Mouse (Mus musculus): ENCODE measurements around the gene Gak. TPM values are rescaled to one million over a fixed set of nuclear protein-coding genes. Genes with fewer than 3 reads are reported as not detected.

The Gak gene
- polyA plus RNA-seq, 1 experiment from 2014 or later: 47.2 TPM

GRCm38 (mm10) chr5:108567104-108567503 is 62.5 kb downstream of the Gak start:
- WGBS: 98% methylated on average over 2 of the region's 2 CpGs

GRCm38 (mm10) chr5:108566523-108566922 is 63.0 kb downstream of the Gak start:
- H3K9ac ChIP-seq: no peak overlapping the region
- DNase-seq (ENCODE audit: low spot score): no peak
- H3K36me3 ChIP-seq (replicated peaks; ENCODE audit: control insufficient read depth, insufficient read depth): peaks cover 52% of the 10 kb centered on the region
- WGBS: 95% methylated on average over 4 of the region's 4 CpGs
- H3K4me2 ChIP-seq (replicated peaks): no peak overlapping the region
- H3K9me3 ChIP-seq (ENCODE audit: control insufficient read depth, low read length): no peaks in the 10 kb centered on the region
- H3K4me3 ChIP-seq (replicated peaks; ENCODE audit: low read length): no peak overlapping the region
- no peak for ATAC-seq (ENCODE audit: low FRiP score)
- H3K27ac ChIP-seq: no peak overlapping the region
- H3K27me3 ChIP-seq (ENCODE audit: control insufficient read depth, insufficient read depth, low read length): no peaks in the 10 kb centered on the region
- H3K4me1 ChIP-seq (replicated peaks; ENCODE audit: control insufficient read depth, insufficient read depth, low read length): no peaks in the 10 kb centered on the region

More at GRCm38 (mm10) chr5:108567104-108567503, 62.5 kb downstream of the Gak start:
- Histone ChIP-seq H3K27ac (no peak overlapping the region), H3K9ac (no peak overlapping the region), H3K4me2 (replicated peaks) (no peak overlapping the region), H3K4me3 (replicated peaks; ENCODE audit: low read length) (no peak overlapping the region), H3K27me3 (ENCODE audit: control insufficient read depth, insufficient read depth, low read length) (no peaks in the 10 kb centered on the region), H3K9me3 (ENCODE audit: control insufficient read depth, low read length) (no peaks in the 10 kb centered on the region), H3K4me1 (replicated peaks; ENCODE audit: control insufficient read depth, insufficient read depth, low read length) (no peaks in the 10 kb centered on the region), H3K36me3 (replicated peaks; ENCODE audit: control insufficient read depth, insufficient read depth) (peaks cover 57% of the 10 kb centered on the region)
- DNase-seq (ENCODE audit: low spot score) (no peak), ATAC-seq (ENCODE audit: low FRiP score) (no peak)

GRCm38 (mm10) chr5:108565381-108565780 is 64.2 kb downstream of the Gak start:
- no peak for DNase-seq (ENCODE audit: low spot score)
- Histone ChIP-seq H3K36me3 (replicated peaks; ENCODE audit: control insufficient read depth, insufficient read depth) (peaks cover 40% of the 10 kb centered on the region), H3K4me1 (replicated peaks; ENCODE audit: control insufficient read depth, insufficient read depth, low read length) (no peaks in the 10 kb centered on the region), H3K9ac (no peak overlapping the region), H3K4me3 (replicated peaks; ENCODE audit: low read length) (no peak overlapping the region), H3K27me3 (ENCODE audit: control insufficient read depth, insufficient read depth, low read length) (no peaks in the 10 kb centered on the region), H3K4me2 (replicated peaks) (no peak overlapping the region), H3K9me3 (ENCODE audit: control insufficient read depth, low read length) (no peaks in the 10 kb centered on the region), H3K27ac (no peak overlapping the region)
- WGBS: 93% methylated on average over 2 of the region's 2 CpGs
- no peak for ATAC-seq (ENCODE audit: low FRiP score)

GRCm38 (mm10) chr5:108564346-108564745 is 65.2 kb downstream of the Gak start:
- no peaks in the 10 kb centered on the region for H3K9me3 ChIP-seq (ENCODE audit: control insufficient read depth, low read length)
- peaks cover 30% of the 10 kb centered on the region for H3K36me3 ChIP-seq (replicated peaks; ENCODE audit: control insufficient read depth, insufficient read depth)
- no peak overlapping the region for H3K4me3 ChIP-seq (replicated peaks; ENCODE audit: low read length)
- H3K9ac ChIP-seq: no peak overlapping the region
- no peaks in the 10 kb centered on the region for H3K27me3 ChIP-seq (ENCODE audit: control insufficient read depth, insufficient read depth, low read length)
- 87% methylated on average over 3 of the region's 3 CpGs for WGBS
- ATAC-seq (ENCODE audit: low FRiP score) (no peak), DNase-seq (ENCODE audit: low spot score) (no peak)
- H3K4me1 ChIP-seq (replicated peaks; ENCODE audit: control insufficient read depth, insufficient read depth, low read length): no peaks in the 10 kb centered on the region
- H3K4me2 ChIP-seq (replicated peaks): no peak overlapping the region
- no peak overlapping the region for H3K27ac ChIP-seq

DNA sequence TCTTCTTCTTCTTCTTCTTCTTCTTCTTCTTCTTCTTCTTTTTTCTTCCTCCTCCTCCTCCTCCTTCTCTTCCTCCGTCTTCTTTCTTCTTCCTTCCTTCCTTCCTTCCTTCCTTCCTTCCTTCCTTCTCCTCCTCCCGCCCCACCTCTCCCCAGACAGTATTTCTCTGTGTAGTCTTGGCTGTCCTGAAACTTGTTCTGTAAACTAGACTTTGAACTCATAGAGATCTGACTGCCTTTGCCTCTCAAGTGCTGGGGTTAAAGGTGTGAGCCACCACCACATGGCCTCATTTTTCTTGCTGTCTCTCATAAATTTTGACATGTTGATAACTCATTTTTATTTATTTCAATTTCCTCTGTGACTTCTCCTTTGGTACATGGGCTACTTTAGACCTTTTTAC is 67.1 kb downstream of the Gak start:
- H3K27ac ChIP-seq: no peak overlapping the region
- DNase-seq (ENCODE audit: low spot score): no peak
- H3K4me3 ChIP-seq (replicated peaks; ENCODE audit: low read length): no peak overlapping the region
- no peaks in the 10 kb centered on the region for H3K4me1 ChIP-seq (replicated peaks; ENCODE audit: control insufficient read depth, insufficient read depth, low read length)
- H3K9ac ChIP-seq: no peak overlapping the region
- ATAC-seq (ENCODE audit: low FRiP score): no peak
- peaks cover 11% of the 10 kb centered on the region for H3K36me3 ChIP-seq (replicated peaks; ENCODE audit: control insufficient read depth, insufficient read depth)
- no peaks in the 10 kb centered on the region for H3K9me3 ChIP-seq (ENCODE audit: control insufficient read depth, low read length)
- H3K4me2 ChIP-seq (replicated peaks): no peak overlapping the region
- H3K27me3 ChIP-seq (ENCODE audit: control insufficient read depth, insufficient read depth, low read length): no peaks in the 10 kb centered on the region
- WGBS: 93% methylated on average over 2 of the region's 2 CpGs

- WGBS: 80% methylated on average over 4 of the region's 4 CpGs
- H3K36me3 ChIP-seq (replicated peaks; ENCODE audit: control insufficient read depth, insufficient read depth): no peaks in the 10 kb centered on the region
- H3K27ac ChIP-seq: no peak overlapping the region
- no peaks in the 10 kb centered on the region for H3K4me1 ChIP-seq (replicated peaks; ENCODE audit: control insufficient read depth, insufficient read depth, low read length)
- H3K27me3 ChIP-seq (ENCODE audit: control insufficient read depth, insufficient read depth, low read length): no peaks in the 10 kb centered on the region
- no peak for DNase-seq (ENCODE audit: low spot score)
- H3K4me3 ChIP-seq (replicated peaks; ENCODE audit: low read length): no peak overlapping the region
- H3K9ac ChIP-seq: no peak overlapping the region
- ATAC-seq (ENCODE audit: low FRiP score): no peak
- no peak overlapping the region for H3K4me2 ChIP-seq (replicated peaks)
- no peaks in the 10 kb centered on the region for H3K9me3 ChIP-seq (ENCODE audit: control insufficient read depth, low read length)
These were observed 72.6 kb downstream of the Gak start for GRCm38 (mm10) chr5:108556986-108557385.

DNA sequence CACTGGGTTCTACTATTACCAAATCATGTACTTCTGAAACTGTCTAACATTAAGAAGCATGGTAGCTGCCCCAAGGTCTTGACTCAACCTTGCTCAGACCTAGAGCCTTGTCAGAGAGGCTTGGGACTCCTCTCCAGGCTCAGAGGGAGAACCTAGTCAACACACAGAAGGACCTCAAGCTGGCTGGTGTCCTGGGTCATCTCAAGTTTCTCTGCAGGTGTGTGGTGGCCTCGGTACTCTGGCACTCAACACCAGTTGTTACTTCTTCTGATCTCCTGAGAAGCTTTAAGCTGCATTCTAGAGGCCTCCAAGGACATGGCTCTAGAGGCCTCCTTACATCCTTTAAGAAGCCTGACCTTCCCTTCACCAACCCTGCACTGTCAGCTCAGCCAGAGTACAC is 75.5 kb downstream of the Gak start:
- H3K4me3 ChIP-seq (replicated peaks; ENCODE audit: low read length): no peak overlapping the region
- no peak overlapping the region for H3K9ac ChIP-seq
- H3K9me3 ChIP-seq (ENCODE audit: control insufficient read depth, low read length): no peaks in the 10 kb centered on the region
- peaks cover 4% of the 10 kb centered on the region; the same call in 1 of the 2 replicates for H3K4me1 ChIP-seq (replicated peaks; ENCODE audit: control insufficient read depth, insufficient read depth, low read length)
- H3K36me3 ChIP-seq (replicated peaks; ENCODE audit: control insufficient read depth, insufficient read depth): no peaks in the 10 kb centered on the region
- DNase-seq (ENCODE audit: low spot score): no peak
- H3K4me2 ChIP-seq (replicated peaks): no peak overlapping the region
- no peak overlapping the region for H3K27ac ChIP-seq
- 86% methylated on average over 1 of the region's 1 CpGs for WGBS
- peaks cover 6% of the 10 kb centered on the region; the same call in 1 of the 2 replicates for H3K27me3 ChIP-seq (ENCODE audit: control insufficient read depth, insufficient read depth, low read length)
- ATAC-seq (ENCODE audit: low FRiP score): no peak

GRCm38 (mm10) chr5:108550207-108550594 is 79.4 kb downstream of the Gak start:
- peak overlapping the region; percentile 75 for H3K9ac ChIP-seq
- no peak; the same call in none of the 2 replicates for ATAC-seq (ENCODE audit: low FRiP score)
- under 1% methylated on average over 16 of the region's 16 CpGs for WGBS
- peak overlapping the region; percentile 87 for H3K27ac ChIP-seq
- no peaks in the 10 kb centered on the region for H3K9me3 ChIP-seq (ENCODE audit: control insufficient read depth, low read length)
- no peak for DNase-seq (ENCODE audit: low spot score)
- peaks cover 6% of the 10 kb centered on the region; the same call in 1 of the 2 replicates for H3K27me3 ChIP-seq (ENCODE audit: control insufficient read depth, insufficient read depth, low read length)
- peak overlapping the region; percentile 61 for H3K4me3 ChIP-seq (replicated peaks; ENCODE audit: low read length)
- H3K4me1 ChIP-seq (replicated peaks; ENCODE audit: control insufficient read depth, insufficient read depth, low read length): peaks cover 9% of the 10 kb centered on the region; the same call in 1 of the 2 replicates
- H3K4me2 ChIP-seq (replicated peaks): peak overlapping the region; percentile 70
- no peaks in the 10 kb centered on the region; the same call in 1 of the 2 replicates for H3K36me3 ChIP-seq (replicated peaks; ENCODE audit: control insufficient read depth, insufficient read depth)

DNA sequence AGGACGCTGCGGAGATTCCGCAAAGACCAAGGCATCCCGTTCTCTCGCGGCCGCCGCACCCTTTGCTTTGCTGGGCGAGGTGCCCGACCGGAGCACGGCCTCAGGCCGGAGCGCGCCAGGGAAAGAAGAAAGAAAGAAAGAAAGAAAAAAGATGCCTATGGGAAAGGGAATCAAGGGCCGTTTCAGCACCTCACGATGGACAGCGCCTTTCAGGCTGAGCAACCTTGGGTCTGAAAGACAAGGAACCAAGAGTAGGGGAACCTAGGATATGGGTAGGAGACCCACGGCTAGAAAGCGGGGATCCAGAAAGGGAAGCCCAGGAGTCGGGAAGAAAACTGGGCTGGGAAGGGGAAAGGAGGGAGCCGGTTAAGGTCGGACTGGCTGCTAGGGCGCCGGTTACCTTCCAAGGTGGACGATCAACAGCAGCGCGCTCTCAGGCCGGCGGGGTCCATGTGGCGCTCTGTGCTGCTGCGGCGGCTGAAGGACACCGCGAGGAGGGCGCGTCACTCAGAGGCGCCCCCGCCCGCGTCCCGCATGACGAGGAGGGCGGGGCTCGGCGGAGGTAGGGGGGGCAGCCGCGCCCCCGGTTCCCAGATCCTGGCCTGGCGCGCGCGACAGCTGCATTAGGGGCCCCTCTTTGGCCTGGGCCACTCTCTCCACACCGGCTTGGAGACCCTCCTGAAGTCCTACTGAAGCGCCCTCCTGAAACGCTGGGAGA is 79.9 kb downstream of the Gak start, which contains the start of gene Cplx1:
TSS of gene Cplx1 (minus strand) at position 536 of the 718 bp plus-strand sequence.
- WGBS: under 1% methylated on average over 41 of the region's 56 CpGs
- peak within 1 kb of the TSS; percentile 70 for H3K4me2 ChIP-seq (replicated peaks)
- peak within 1 kb of the TSS; percentile 61 for H3K4me3 ChIP-seq (replicated peaks; ENCODE audit: low read length)
- no peaks in the 10 kb centered on the region; the same call in 1 of the 2 replicates for H3K36me3 ChIP-seq (replicated peaks; ENCODE audit: control insufficient read depth, insufficient read depth)
- H3K9ac ChIP-seq: peak within 1 kb of the TSS; percentile 75
- DNase-seq (ENCODE audit: low spot score) (peak; percentile 75), ATAC-seq (ENCODE audit: low FRiP score) (peak; percentile 92)
- peaks cover 9% of the 10 kb centered on the region; the same call in 1 of the 2 replicates for H3K4me1 ChIP-seq (replicated peaks; ENCODE audit: control insufficient read depth, insufficient read depth, low read length)
- peaks cover 6% of the 10 kb centered on the region; the same call in 1 of the 2 replicates for H3K27me3 ChIP-seq (ENCODE audit: control insufficient read depth, insufficient read depth, low read length)
- peak within 1 kb of the TSS; percentile 87 for H3K27ac ChIP-seq
- H3K9me3 ChIP-seq (ENCODE audit: control insufficient read depth, low read length): no peaks in the 10 kb centered on the region
